Mouse (Mus musculus): ENCODE data around the gene Krt13. TPM values are rescaled to one million over a fixed set of nuclear protein-coding genes. Genes with fewer than 3 reads are reported as not detected.

Gene Krt13
- total and polyA plus RNA-seq, 3 experiments, result 0.11 TPM; not detected in 2

GRCm38 (mm10) chr11:100140966-100141365, 19.6 kb upstream of the Krt13 start:
- H3K4me3 ChIP-seq (ENCODE audit: low read depth, low read length), result peak overlapping the region; percentile 36; the same call in 1 of the 2 replicates
- H3K36me3 ChIP-seq (replicated peaks), result no peaks in the 10 kb centered on the region
- DNase-seq (ENCODE audit: low spot score) (no peak), ATAC-seq (ENCODE audit: extremely low read depth, insufficient number of reproducible peaks, low FRiP score, poor library complexity, severe bottlenecking) (no peak)
- TF ChIP-seq GATA2 (IDR thresholded peaks at IDR 0.05; ENCODE audit: borderline replicate concordance, low read depth, low read length), result no peak
- no peak for TF ChIP-seq GATA1 (IDR thresholded peaks at IDR 0.05; ENCODE audit: borderline replicate concordance, low read length)
- no peak for TF ChIP-seq CTCF (IDR thresholded peaks at IDR 0.05; ENCODE audit: low read depth, low read length)
- TF ChIP-seq POLR2AphosphoS5 (IDR thresholded peaks at IDR 0.05; ENCODE audit: insufficient replicate concordance, low read depth, low read length), result no peak
- H3K9me3 ChIP-seq (replicated peaks), result peaks cover 85% of the 10 kb centered on the region
- no peaks in the 10 kb centered on the region for H3K27me3 ChIP-seq (ENCODE audit: insufficient read depth, low read length)
- H3K4me1 ChIP-seq (ENCODE audit: insufficient read depth, low read depth, low read length), result no peaks in the 10 kb centered on the region

DNA sequence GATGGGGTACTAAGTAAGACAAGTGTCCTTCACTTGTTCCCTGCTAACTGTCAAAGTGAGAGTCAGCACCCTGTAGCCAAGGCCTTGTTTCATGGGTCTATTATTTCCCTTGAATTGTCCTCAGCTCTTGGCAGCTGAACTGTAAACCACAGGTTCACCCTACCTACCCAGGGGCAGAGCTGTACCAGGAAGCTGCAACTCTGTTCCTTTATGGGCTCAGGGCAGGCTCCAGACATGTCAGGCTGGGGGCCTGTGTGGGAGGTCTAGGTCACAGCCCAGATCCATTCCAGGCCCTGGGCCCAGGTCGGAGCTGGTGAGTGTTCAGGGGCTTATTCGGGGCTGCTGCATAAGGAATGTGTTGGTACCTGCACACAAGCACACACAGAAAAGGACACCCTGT, 18.0 kb upstream of the Krt13 start:
- H3K36me3 ChIP-seq (replicated peaks), result no peaks in the 10 kb centered on the region
- TF ChIP-seq GATA1 (IDR thresholded peaks at IDR 0.05; ENCODE audit: borderline replicate concordance, low read length) (no peak), CTCF (IDR thresholded peaks at IDR 0.05; ENCODE audit: low read depth, low read length) (no peak), GATA2 (IDR thresholded peaks at IDR 0.05; ENCODE audit: borderline replicate concordance, low read depth, low read length) (no peak), POLR2AphosphoS5 (IDR thresholded peaks at IDR 0.05; ENCODE audit: insufficient replicate concordance, low read depth, low read length) (no peak), TAL1 (conservative IDR thresholded peaks at IDR 0.05; ENCODE audit: low read depth, low read length) (no peak)
- H3K27me3 ChIP-seq (ENCODE audit: insufficient read depth, low read length), result no peaks in the 10 kb centered on the region
- DNase-seq (ENCODE audit: low spot score) (no peak), ATAC-seq (ENCODE audit: extremely low read depth, insufficient number of reproducible peaks, low FRiP score, poor library complexity, severe bottlenecking) (no peak)
- no peak overlapping the region for H3K4me3 ChIP-seq (ENCODE audit: low read depth, low read length)
- no peaks in the 10 kb centered on the region for H3K4me1 ChIP-seq (ENCODE audit: insufficient read depth, low read depth, low read length)
- peaks cover 83% of the 10 kb centered on the region for H3K9me3 ChIP-seq (replicated peaks)

GRCm38 (mm10) chr11:100138809-100139208, 17.4 kb upstream of the Krt13 start:
- TF ChIP-seq POLR2AphosphoS5 (IDR thresholded peaks at IDR 0.05; ENCODE audit: insufficient replicate concordance, low read depth, low read length) (no peak), GATA2 (IDR thresholded peaks at IDR 0.05; ENCODE audit: borderline replicate concordance, low read depth, low read length) (no peak), CTCF (IDR thresholded peaks at IDR 0.05; ENCODE audit: low read depth, low read length) (no peak), GATA1 (IDR thresholded peaks at IDR 0.05; ENCODE audit: borderline replicate concordance, low read length) (no peak), TAL1 (conservative IDR thresholded peaks at IDR 0.05; ENCODE audit: low read depth, low read length) (no peak)

GRCm38 (mm10) chr11:100137693-100138092, 16.3 kb upstream of the Krt13 start:
- H3K27me3 ChIP-seq (ENCODE audit: insufficient read depth, low read length), result no peaks in the 10 kb centered on the region
- H3K4me3 ChIP-seq (ENCODE audit: low read depth, low read length), result no peak overlapping the region
- H3K9me3 ChIP-seq (replicated peaks), result peaks cover 92% of the 10 kb centered on the region
- no peaks in the 10 kb centered on the region for H3K36me3 ChIP-seq (replicated peaks)
- H3K4me1 ChIP-seq (ENCODE audit: insufficient read depth, low read depth, low read length), result no peaks in the 10 kb centered on the region
- TF ChIP-seq CTCF (IDR thresholded peaks at IDR 0.05; ENCODE audit: low read depth, low read length), result no peak
- no peak for TF ChIP-seq TAL1 (conservative IDR thresholded peaks at IDR 0.05; ENCODE audit: low read depth, low read length)
- no peak for TF ChIP-seq GATA2 (IDR thresholded peaks at IDR 0.05; ENCODE audit: borderline replicate concordance, low read depth, low read length)
- TF ChIP-seq POLR2AphosphoS5 (IDR thresholded peaks at IDR 0.05; ENCODE audit: insufficient replicate concordance, low read depth, low read length), result no peak
- no peak for TF ChIP-seq GATA1 (IDR thresholded peaks at IDR 0.05; ENCODE audit: borderline replicate concordance, low read length)
- ATAC-seq (ENCODE audit: extremely low read depth, insufficient number of reproducible peaks, low FRiP score, poor library complexity, severe bottlenecking) (no peak), DNase-seq (ENCODE audit: low spot score) (no peak)

More at GRCm38 (mm10) chr11:100138809-100139208, 17.4 kb upstream of the Krt13 start:
- H3K9me3 ChIP-seq (replicated peaks), result peaks cover 84% of the 10 kb centered on the region
- H3K4me3 ChIP-seq (ENCODE audit: low read depth, low read length), result no peak overlapping the region
- no peaks in the 10 kb centered on the region for H3K27me3 ChIP-seq (ENCODE audit: insufficient read depth, low read length)
- no peaks in the 10 kb centered on the region for H3K4me1 ChIP-seq (ENCODE audit: insufficient read depth, low read depth, low read length)
- H3K36me3 ChIP-seq (replicated peaks), result no peaks in the 10 kb centered on the region
- DNase-seq (ENCODE audit: low spot score) (no peak), ATAC-seq (ENCODE audit: extremely low read depth, insufficient number of reproducible peaks, low FRiP score, poor library complexity, severe bottlenecking) (no peak)

GRCm38 (mm10) chr11:100136559-100136958, 15.2 kb upstream of the Krt13 start:
- peaks cover 91% of the 10 kb centered on the region for H3K9me3 ChIP-seq (replicated peaks)
- no peaks in the 10 kb centered on the region for H3K27me3 ChIP-seq (ENCODE audit: insufficient read depth, low read length)
- H3K4me1 ChIP-seq (ENCODE audit: insufficient read depth, low read depth, low read length), result no peaks in the 10 kb centered on the region
- no peak for ATAC-seq (ENCODE audit: extremely low read depth, insufficient number of reproducible peaks, low FRiP score, poor library complexity, severe bottlenecking)
- no peak for DNase-seq (ENCODE audit: low spot score)
- TF ChIP-seq CTCF (IDR thresholded peaks at IDR 0.05; ENCODE audit: low read depth, low read length), result no peak
- no peak for TF ChIP-seq TAL1 (conservative IDR thresholded peaks at IDR 0.05; ENCODE audit: low read depth, low read length)
- no peaks in the 10 kb centered on the region for H3K36me3 ChIP-seq (replicated peaks)
- H3K4me3 ChIP-seq (ENCODE audit: low read depth, low read length), result no peak overlapping the region

- Histone ChIP-seq H3K27me3 (ENCODE audit: insufficient read depth, low read length) (no peaks in the 10 kb centered on the region), H3K4me1 (ENCODE audit: insufficient read depth, low read depth, low read length) (no peaks in the 10 kb centered on the region), H3K9me3 (replicated peaks) (peaks cover 90% of the 10 kb centered on the region), H3K4me3 (ENCODE audit: low read depth, low read length) (no peak within 1 kb of the TSS), H3K36me3 (replicated peaks) (no peaks in the 10 kb centered on the region)
- DNase-seq (ENCODE audit: low spot score) (no peak), ATAC-seq (ENCODE audit: extremely low read depth, insufficient number of reproducible peaks, low FRiP score, poor library complexity, severe bottlenecking) (no peak)
- TF ChIP-seq POLR2AphosphoS5 (IDR thresholded peaks at IDR 0.05; ENCODE audit: insufficient replicate concordance, low read depth, low read length), result no peak
- TF ChIP-seq CTCF (IDR thresholded peaks at IDR 0.05; ENCODE audit: low read depth, low read length), result no peak
Observed at GRCm38 (mm10) chr11:100135731-100136130, 14.4 kb upstream of the Krt13 start, which contains the start of gene Krt15. TSS of gene Krt15 (minus strand) at chr11:100135928.

GRCm38 (mm10) chr11:100124901-100125300, 3.5 kb upstream of the Krt13 start:
- Histone ChIP-seq H3K4me3 (ENCODE audit: low read depth, low read length) (no peak overlapping the region), H3K4me1 (ENCODE audit: insufficient read depth, low read depth, low read length) (no peaks in the 10 kb centered on the region), H3K36me3 (replicated peaks) (no peaks in the 10 kb centered on the region), H3K27me3 (ENCODE audit: insufficient read depth, low read length) (peaks cover 4% of the 10 kb centered on the region; the same call in 1 of the 2 replicates), H3K9me3 (replicated peaks) (peaks cover 73% of the 10 kb centered on the region)
- ATAC-seq (ENCODE audit: extremely low read depth, insufficient number of reproducible peaks, low FRiP score, poor library complexity, severe bottlenecking) (no peak), DNase-seq (ENCODE audit: low spot score) (no peak)
- TF ChIP-seq POLR2AphosphoS5 (IDR thresholded peaks at IDR 0.05; ENCODE audit: insufficient replicate concordance, low read depth, low read length) (no peak), GATA2 (IDR thresholded peaks at IDR 0.05; ENCODE audit: borderline replicate concordance, low read depth, low read length) (no peak), TAL1 (conservative IDR thresholded peaks at IDR 0.05; ENCODE audit: low read depth, low read length) (no peak), CTCF (IDR thresholded peaks at IDR 0.05; ENCODE audit: low read depth, low read length) (no peak), GATA1 (IDR thresholded peaks at IDR 0.05; ENCODE audit: borderline replicate concordance, low read length) (no peak)
